Comparison of ENCODE assay signal across 8 mouse cellular contexts in genomic region chr8:79027977-79028487, GRCm38 (mm10). TPM values are rescaled to one million over a fixed set of nuclear protein-coding genes. Genes with fewer than 3 reads are reported as not detected.
DNase-seq lines count a peak whose midpoint lies in the region; ATAC-seq and TF ChIP-seq lines count a peak whose summit lies in the region.

Gene Zfp827, plus strand, starts transcription at chr8:79028437.

- no peaks in the 10 kb centered on the region for H3K27me3 ChIP-seq in CH12.LX (replicated peaks)
- no peaks in the 10 kb centered on the region for H3K27me3 ChIP-seq in forebrain, embryonic 15.5 days
- H3K27me3 ChIP-seq in neural tube, embryonic 14.5 days (ENCODE audit: control insufficient read depth, insufficient read depth, low read length), result no peaks in the 10 kb centered on the region
- H3K27me3 ChIP-seq in testis, adult 2 months (ENCODE audit: control insufficient read depth, insufficient read depth, low read length), result peaks cover 7% of the 10 kb centered on the region

- H3K9me3 ChIP-seq in CH12.LX (replicated peaks; ENCODE audit: low read length), result peaks cover 2% of the 10 kb centered on the region
- H3K9me3 ChIP-seq in forebrain, embryonic 15.5 days, result no peaks in the 10 kb centered on the region
- H3K9me3 ChIP-seq in neural tube, embryonic 14.5 days (ENCODE audit: control insufficient read depth, low read length), result no peaks in the 10 kb centered on the region

- TF ChIP-seq RAD21 in CH12.LX (IDR thresholded peaks at IDR 0.05; ENCODE audit: low read depth, low read length), result no peak

- under 1% methylated on average over 32 of the region's 32 CpGs for WGBS in forebrain, embryonic 15.5 days
- WGBS in neural tube, embryonic 14.5 days, result under 1% methylated on average over 31 of the region's 32 CpGs

- peak; percentile 61 for TF ChIP-seq POLR2A in CH12.LX (IDR thresholded peaks at IDR 0.05; ENCODE audit: low read depth, low read length)
- no peak for TF ChIP-seq POLR2A in testis, adult 2 months (IDR thresholded peaks at IDR 0.05; ENCODE audit: control insufficient read depth, low read depth, low read length)

- H3K4me1 ChIP-seq in CH12.LX (ENCODE audit: control insufficient read depth in 1 of 2, insufficient read depth in 2 of 2), result peaks cover 2 to 23% of the 10 kb centered on the region in 2 experiments; a peak in 2 of 4 replicates
- H3K4me1 ChIP-seq in forebrain, embryonic 15.5 days, result peaks cover 27% of the 10 kb centered on the region
- peaks cover 17% of the 10 kb centered on the region for H3K4me1 ChIP-seq in neural tube, embryonic 14.5 days (ENCODE audit: control insufficient read depth, insufficient read depth, low read length)
- H3K4me1 ChIP-seq in testis, adult 2 months (ENCODE audit: control insufficient read depth, insufficient read depth, low read length), result peaks cover 17% of the 10 kb centered on the region

- peak within 1 kb of the TSS; percentile 75 to 95 (median 84) for H3K4me3 ChIP-seq in CH12.LX (replicated peaks in 1 of 3; ENCODE audit: low read depth in 2 of 3, low read length in 2 of 3, poor library complexity in 1 of 3)
- peak within 1 kb of the TSS; percentile 95 for H3K4me3 ChIP-seq in forebrain, embryonic 15.5 days
- peak within 1 kb of the TSS; percentile 92 for H3K4me3 ChIP-seq in neural tube, embryonic 14.5 days (ENCODE audit: low read depth, low read length)
- H3K4me3 ChIP-seq in testis, adult 2 months (ENCODE audit: control insufficient read depth, low read depth, low read length), result peak within 1 kb of the TSS; percentile 83

- no peak; the same call in 1 of the 2 replicates for TF ChIP-seq EP300 in CH12.LX (IDR thresholded peaks at IDR 0.05; ENCODE audit: low read length)

- peak within 1 kb of the TSS; percentile 63 for H3K4me2 ChIP-seq in CH12.LX (ENCODE audit: insufficient read depth, low read depth, poor library complexity, severe bottlenecking)
- peak within 1 kb of the TSS; percentile 59 for H3K4me2 ChIP-seq in forebrain, embryonic 15.5 days (replicated peaks)
- peak within 1 kb of the TSS; percentile 76 for H3K4me2 ChIP-seq in neural tube, embryonic 14.5 days (ENCODE audit: low read depth, low read length)

- intact Hi-C loops in heart, postnatal 14 days (cut with DNase I), result loop anchor here (2.0 to 10.0 kb wide), 3 partner anchors 206 to 367 kb away; partner anchors contain the start of genes Lsm6 and Smad1

- ATAC-seq in forebrain, embryonic 15.5 days (replicated peaks), result peak; percentile 72
- ATAC-seq in neural tube, embryonic 14.5 days (ENCODE audit: low read depth), result peak; percentile 73

- in situ Hi-C loops in CH12.LX (cut with MboI; ENCODE audit: low pct_ligation_motif_present, low pct_unique_long_range_greater_than_20kb, low sequenced_read_pairs), result no loop called here

- peak within 1 kb of the TSS; percentile 85 for H3K27ac ChIP-seq in CH12.LX (ENCODE audit: insufficient read depth, low read depth)
- H3K27ac ChIP-seq in forebrain, embryonic 15.5 days (replicated peaks), result peak within 1 kb of the TSS; percentile 96
- peak within 1 kb of the TSS; percentile 99 for H3K27ac ChIP-seq in neural tube, embryonic 14.5 days (ENCODE audit: low read depth, low read length)
- H3K27ac ChIP-seq in testis, adult 2 months (ENCODE audit: control insufficient read depth, insufficient read depth, low read depth, low read length), result peak within 1 kb of the TSS; percentile 80

- peaks cover 39% of the 10 kb centered on the region for H3K79me2 ChIP-seq in CH12.LX (replicated peaks; ENCODE audit: control insufficient read depth, extremely low read depth, insufficient read depth, poor library complexity, severe bottlenecking)

- H3K36me3 ChIP-seq in CH12.LX (replicated peaks in 1 of 2; ENCODE audit: control insufficient read depth in 1 of 2, insufficient read depth in 1 of 2, low read length in 1 of 2), result peaks cover 0 to 1% of the 10 kb centered on the region in 2 experiments
- H3K36me3 ChIP-seq in forebrain, embryonic 15.5 days, result no peaks in the 10 kb centered on the region
- no peaks in the 10 kb centered on the region for H3K36me3 ChIP-seq in neural tube, embryonic 14.5 days (ENCODE audit: control insufficient read depth, insufficient read depth, low read length)
- no peaks in the 10 kb centered on the region for H3K36me3 ChIP-seq in testis, adult 2 months (ENCODE audit: control insufficient read depth, insufficient read depth, low read length)

- DNase-seq in CH12.LX (ENCODE audit: extremely low read depth), result peak; percentile 77
- peak; percentile 43 for DNase-seq in c-Kit-positive CD71-negative TER-119-negative erythroid progenitor cells, embryonic 14.5 days (ENCODE audit: low read depth)
- peak; percentile 74 to 83 for DNase-seq in heart, postnatal 14 days
- DNase-seq in layer of hippocampus, adult 18-20 months (ENCODE audit: low spot score in 2 of 2), result peak; percentile 54 to 78
- peak; percentile 74 to 75 for DNase-seq in lung, adult 18-20 months

- no peak for TF ChIP-seq CTCF in CH12.LX (conservative IDR thresholded peaks at IDR 0.05 in 1 of 2, IDR thresholded peaks at IDR 0.05 in 1 of 2; ENCODE audit: low read depth in 2 of 2, low read length in 2 of 2)
- no peak for TF ChIP-seq CTCF in testis, adult 2 months (IDR thresholded peaks at IDR 0.05; ENCODE audit: control insufficient read depth, insufficient read depth, insufficient replicate concordance, low read depth, low read length)

- dilution Hi-C loops in CH12.LX (cut with MboI; ENCODE audit: extremely low pct_ligation_motif_present, extremely low pct_unique_long_range_greater_than_20kb, low sequenced_read_pairs), result no loop called here

- H3K9ac ChIP-seq in CH12.LX (ENCODE audit: insufficient read depth, low read depth), result peak within 1 kb of the TSS; percentile 95
- peak within 1 kb of the TSS; percentile 93 for H3K9ac ChIP-seq in forebrain, embryonic 15.5 days (replicated peaks)
- peak within 1 kb of the TSS; percentile 98 for H3K9ac ChIP-seq in neural tube, embryonic 14.5 days (replicated peaks; ENCODE audit: low read depth, low read length)

TF ChIP-seq in CH12.LX, 34 proteins besides CTCF, POLR2A, EP300 and RAD21:
- peak; percentile 78 for TF ChIP-seq TCF12 (IDR thresholded peaks at IDR 0.05; ENCODE audit: low read depth, low read length)
- peak; percentile 68; the same call in 1 of the 2 replicates for TF ChIP-seq BHLHE40 (IDR thresholded peaks at IDR 0.05; ENCODE audit: low read depth, low read length)
- peak; percentile 66; the same call in 1 of the 2 replicates for TF ChIP-seq CHD2 (IDR thresholded peaks at IDR 0.05; ENCODE audit: low read length)
- 0 out of 2 replicates have a peak, but pooled peaks have one; percentile 13 for TF ChIP-seq ELF1 (IDR thresholded peaks at IDR 0.05; ENCODE audit: low read depth, low read length)
- TF ChIP-seq PAX5 (IDR thresholded peaks at IDR 0.05; ENCODE audit: low read length), result no peak
- TF ChIP-seq SMC3 (IDR thresholded peaks at IDR 0.05; ENCODE audit: low read depth, low read length), result peak; percentile 13
- TF ChIP-seq NRF1 (IDR thresholded peaks at IDR 0.05; ENCODE audit: low read depth, low read length), result peak; percentile 66
- TF ChIP-seq KAT2A (IDR thresholded peaks at IDR 0.05; ENCODE audit: insufficient replicate concordance, low read length), result no peak
- peak; percentile 4 for TF ChIP-seq ZNF384 (IDR thresholded peaks at IDR 0.05; ENCODE audit: low read depth, low read length)
- TF ChIP-seq TBP (conservative IDR thresholded peaks at IDR 0.05; ENCODE audit: low read depth, low read length), result peak; percentile 57; the same call in 1 of the 2 replicates
- TF ChIP-seq HCFC1 (IDR thresholded peaks at IDR 0.05; ENCODE audit: low read depth, low read length), result peak; percentile 43; the same call in 1 of the 2 replicates
- TF ChIP-seq NELFE (IDR thresholded peaks at IDR 0.05; ENCODE audit: low read depth, low read length), result peak; percentile 45; the same call in 1 of the 2 replicates
- TF ChIP-seq MAX (IDR thresholded peaks at IDR 0.05; ENCODE audit: low read length), result no peak
- TF ChIP-seq IRF4 (IDR thresholded peaks at IDR 0.05; ENCODE audit: low read depth, low read length), result peak; percentile 50; the same call in 1 of the 2 replicates

RNA-seq across cellular contexts. Expression of gene Zfp827, which starts in this region (rescaled TPM):
- total RNA-seq in CH12.LX (2012; rRNA removed), result 6.8 and 7.8 TPM in 2 replicates
- 4.3 and 4.5 TPM in 2 replicates for total RNA-seq in CH12.LX (2014; rRNA removed)
- polyA plus RNA-seq in CH12.LX (2012; ENCODE audit: insufficient read length, low read depth), result 9.0 and 11.1 TPM in 2 replicates
- 10.9 and 11.5 TPM in 2 replicates for polyA plus RNA-seq in forebrain, embryonic 15.5 days (2015; fragmentation: Nextera tagmentation; extraction: Ambion mirVana)
- 10 to 100 TPM; 18.4 to 20.2 TPM for total RNA-seq in heart, postnatal 14 days (2021)
- total RNA-seq in layer of hippocampus, adult 18-20 months (2021), result 10 to 100 TPM; 30.5 to 31.1 TPM
- 16.8 and 19.1 TPM in 2 replicates for polyA plus RNA-seq in neural tube, embryonic 14.5 days (2014; fragmentation: Nextera tagmentation; extraction: Ambion mirVana)
- polyA plus RNA-seq in testis, adult 2 months (2012; rRNA removed), result 2.7 and 3.1 TPM in 2 replicates

Comparison
In these comparisons a context has a peak if more than half of its experiments do, and no peak if none do; other contexts are left out.
1. Peak in every context shown above with its lines: DNase-seq, ATAC-seq, H3K4me3 ChIP-seq and H3K27ac ChIP-seq.